Mouse (Mus musculus) stomach, embryonic 16.5 days (tissue): ENCODE measurements at regions not wholly inside any gene's neighbourhood (a gene's known extent, or its start where the extent isn't known, plus 50 kb on each side); places are given as distances from the start of the nearest gene placed in this dataset.

ENCODE experiments used
- ATAC-seq: fragments of 200-750 bp; cut with Nextera tagmentation; 2 replicates; pipeline ENCODE4 v1.8.0; 2017; ENCODE audit warnings: moderate number of reproducible peaks, moderate TSS enrichment; ENCODE audit not compliant: insufficient read depth, low FRiP score
- H3K27ac ChIP-seq: fragments of 300-500 bp; sonication (generic); 2 replicates; pipeline ENCODE4 v1.5.1; 2014; ENCODE audit warnings: low read length
- H3K27me3 ChIP-seq: fragments of 300-500 bp; sonication (generic); 2 replicates; pipeline ENCODE4 v1.6.1; 2014; ENCODE audit warnings: low read length, control low read depth, mixed read lengths; ENCODE audit not compliant: control insufficient read depth, insufficient read depth
- H3K36me3 ChIP-seq: fragments of 300-500 bp; sonication (generic); 2 replicates; pipeline ENCODE4 v1.6.1; 2014; ENCODE audit warnings: low read length; ENCODE audit not compliant: control insufficient read depth, insufficient read depth
- H3K4me1 ChIP-seq: fragments of 300-500 bp; sonication (generic); 2 replicates; pipeline ENCODE4 v1.6.1; 2014; ENCODE audit warnings: low read length, control low read depth, mixed read lengths; ENCODE audit not compliant: control insufficient read depth, insufficient read depth
- H3K4me2 ChIP-seq: fragments of 300-500 bp; sonication (generic); 2 replicates; pipeline ENCODE4 v1.6.1; 2014; ENCODE audit warnings: low read depth, low read length, mixed read lengths
- H3K4me3 ChIP-seq: fragments of 300-500 bp; sonication (generic); replicated peaks from 2 replicates; pipeline ENCODE4 v1.5.1; 2014; ENCODE audit warnings: mild to moderate bottlenecking, low read length
- H3K9ac ChIP-seq: fragments of 300-500 bp; sonication (generic); 2 replicates; pipeline ENCODE4 v1.6.1; 2014; ENCODE audit warnings: low read length
- H3K9me3 ChIP-seq: fragments of 300-500 bp; sonication (generic); replicated peaks from 2 replicates; pipeline ENCODE4 v1.6.1; 2016; ENCODE audit warnings: low read length, control low read depth; ENCODE audit not compliant: control insufficient read depth
- WGBS: fragments of 180-500 bp; shearing (Covaris S2); extraction: QIAGEN DNeasy Blood & Tissue Kit; methylation state at CpG from one replicate; pipeline ENCODE4 v1.1.7; 2014; 5-methylcytosine and 5-hydroxymethylcytosine counted together

GRCm38 (mm10) chr6:95769808-95770207, 51.2 kb upstream of the Suclg2 start:
- ATAC-seq = no peak
- H3K4me2 ChIP-seq = no peak overlapping the region
- no peak overlapping the region for H3K9ac ChIP-seq
- H3K4me1 ChIP-seq = no peaks in the 10 kb centered on the region
- H3K27me3 ChIP-seq = no peaks in the 10 kb centered on the region
- no peak overlapping the region for H3K27ac ChIP-seq
- H3K9me3 ChIP-seq = no peaks in the 10 kb centered on the region
- no peak overlapping the region for H3K4me3 ChIP-seq
- no peaks in the 10 kb centered on the region for H3K36me3 ChIP-seq
- 67% methylated on average over 3 of the region's 3 CpGs for WGBS

- H3K27me3 ChIP-seq = no peaks in the 10 kb centered on the region
- no peak overlapping the region for H3K9ac ChIP-seq
- H3K36me3 ChIP-seq = no peaks in the 10 kb centered on the region
- H3K4me1 ChIP-seq = no peaks in the 10 kb centered on the region
- no peak overlapping the region for H3K27ac ChIP-seq
- H3K4me3 ChIP-seq = no peak overlapping the region
- H3K9me3 ChIP-seq = no peaks in the 10 kb centered on the region
- no peak overlapping the region for H3K4me2 ChIP-seq
- 50% methylated on average over 6 of the region's 6 CpGs for WGBS
- no peak for ATAC-seq
Observed at GRCm38 (mm10) chr6:95801651-95802050, 83.1 kb upstream of the Suclg2 start.

- Histone ChIP-seq H3K9me3 (no peaks in the 10 kb centered on the region), H3K27ac (peak overlapping the region; percentile 75), H3K36me3 (no peaks in the 10 kb centered on the region), H3K27me3 (no peaks in the 10 kb centered on the region), H3K4me1 (no peaks in the 10 kb centered on the region; the same call in 1 of the 2 replicates), H3K4me2 (0 out of 2 replicates have a peak overlapping the region, but pooled peaks have one; percentile 12), H3K9ac (no peak overlapping the region), H3K4me3 (no peak overlapping the region)
- WGBS = 25% methylated on average over 3 of the region's 3 CpGs
- peak; percentile 93 for ATAC-seq
Observed at GRCm38 (mm10) chr6:95841502-95841901, 122.9 kb upstream of the Suclg2 start.

GRCm38 (mm10) chr6:95846536-95846935, 127.9 kb upstream of the Suclg2 start:
- no peak for ATAC-seq
- Histone ChIP-seq H3K27me3 (no peaks in the 10 kb centered on the region), H3K4me2 (no peak overlapping the region), H3K4me3 (no peak overlapping the region), H3K9ac (no peak overlapping the region), H3K27ac (no peak overlapping the region), H3K4me1 (no peaks in the 10 kb centered on the region; the same call in 1 of the 2 replicates), H3K9me3 (no peaks in the 10 kb centered on the region), H3K36me3 (no peaks in the 10 kb centered on the region)
- 10% methylated on average over 1 of the region's 1 CpGs for WGBS

GRCm38 (mm10) chr6:95875463-95875862, 156.9 kb upstream of the Suclg2 start:
- Histone ChIP-seq H3K9me3 (no peaks in the 10 kb centered on the region), H3K27me3 (no peaks in the 10 kb centered on the region), H3K36me3 (no peaks in the 10 kb centered on the region), H3K4me1 (no peaks in the 10 kb centered on the region), H3K4me2 (no peak overlapping the region), H3K4me3 (no peak overlapping the region), H3K27ac (no peak overlapping the region), H3K9ac (no peak overlapping the region)
- no peak for ATAC-seq
- WGBS = 86% methylated on average over 6 of the region's 6 CpGs

GRCm38 (mm10) chr6:95876320-95876719, 157.7 kb upstream of the Suclg2 start:
- WGBS = 30% methylated on average over 2 of the region's 2 CpGs
- no peaks in the 10 kb centered on the region for H3K9me3 ChIP-seq
- no peaks in the 10 kb centered on the region for H3K36me3 ChIP-seq
- H3K4me3 ChIP-seq = no peak overlapping the region
- H3K4me1 ChIP-seq = no peaks in the 10 kb centered on the region
- no peaks in the 10 kb centered on the region for H3K27me3 ChIP-seq
- no peak overlapping the region for H3K27ac ChIP-seq
- ATAC-seq = no peak
- H3K4me2 ChIP-seq = no peak overlapping the region
- no peak overlapping the region for H3K9ac ChIP-seq

- Histone ChIP-seq H3K4me2 (no peak overlapping the region), H3K36me3 (no peaks in the 10 kb centered on the region), H3K27me3 (no peaks in the 10 kb centered on the region), H3K4me3 (no peak overlapping the region), H3K9ac (no peak overlapping the region), H3K9me3 (no peaks in the 10 kb centered on the region; the same call in 1 of the 2 replicates), H3K27ac (no peak overlapping the region), H3K4me1 (no peaks in the 10 kb centered on the region; the same call in 1 of the 2 replicates)
- no peak for ATAC-seq
- WGBS = 62% methylated on average over 4 of the region's 4 CpGs
Observed at GRCm38 (mm10) chr6:95886645-95887044, 168.0 kb upstream of the Suclg2 start.

- Histone ChIP-seq H3K4me3 (no peak overlapping the region), H3K9ac (no peak overlapping the region), H3K27me3 (no peaks in the 10 kb centered on the region), H3K9me3 (no peaks in the 10 kb centered on the region), H3K4me1 (no peaks in the 10 kb centered on the region; the same call in 1 of the 2 replicates), H3K36me3 (no peaks in the 10 kb centered on the region), H3K27ac (no peak overlapping the region), H3K4me2 (no peak overlapping the region)
- WGBS = 85% methylated on average over 2 of the region's 2 CpGs
- no peak for ATAC-seq
Observed at GRCm38 (mm10) chr6:95902551-95902950, 184.0 kb upstream of the Suclg2 start.

GRCm38 (mm10) chr6:95904085-95904633, 185.6 kb upstream of the Suclg2 start:
- Histone ChIP-seq H3K9ac (no peak overlapping the region), H3K4me3 (no peak overlapping the region), H3K36me3 (no peaks in the 10 kb centered on the region), H3K9me3 (no peaks in the 10 kb centered on the region), H3K27ac (no peak overlapping the region), H3K4me2 (no peak overlapping the region), H3K4me1 (no peaks in the 10 kb centered on the region; the same call in 1 of the 2 replicates), H3K27me3 (no peaks in the 10 kb centered on the region)
- 44% methylated on average over 10 of the region's 10 CpGs for WGBS
- ATAC-seq = no peak
